Mouse (Mus musculus) kidney, adult 2 months (tissue): ENCODE measurements around the gene Egfl6.

Experiments used
- CTCF ChIP-seq: fragments of 200-500 bp; conservative IDR thresholded peaks from 2 replicates; pipeline ENCODE4 v1.5.1; 2011; ENCODE audit warnings: low read depth, mild to moderate bottlenecking, control low read depth, low read length, moderate library complexity, mixed read lengths; ENCODE audit not compliant: insufficient read depth, insufficient read length
- POLR2A ChIP-seq: fragments of 200-500 bp; IDR thresholded peaks from one replicate; pipeline ENCODE4 v1.6.1; 2011; ENCODE audit warnings: low read depth, low read length, control low read depth

DNA sequence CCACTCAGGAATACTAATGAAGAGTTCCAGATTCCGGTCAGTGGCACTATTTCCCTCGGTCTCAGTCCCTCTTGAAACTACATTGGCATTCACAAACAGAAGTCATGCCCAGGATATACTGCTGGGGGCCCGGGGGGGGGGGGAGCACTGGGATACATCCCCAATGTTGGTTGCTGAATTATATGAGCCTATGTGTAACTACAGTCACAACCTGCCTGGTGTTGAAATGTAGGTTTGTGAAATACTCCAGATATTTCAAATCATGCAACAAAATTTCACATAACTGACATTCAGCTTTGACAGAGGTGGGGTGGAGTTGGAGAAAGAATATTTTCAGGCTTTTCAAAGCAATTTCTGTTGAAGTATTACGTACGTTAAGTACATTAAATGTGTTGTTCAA is 64.7 kb downstream of the Egfl6 start:
- TF ChIP-seq CTCF (no peak), POLR2A (no peak)
